Mouse (Mus musculus) embryonic facial prominence, embryonic 15.5 days (tissue): ENCODE measurements around the gene Cass4. TPM values are rescaled to one million over a fixed set of nuclear protein-coding genes. Genes with fewer than 3 reads are reported as not detected.
A peak's percentile ranks its signal among the peaks of the same experiment; 100 is the strongest.

ENCODE experiments used
- ATAC-seq: fragments of 200-750 bp; cut with Nextera tagmentation; 2 replicates; pipeline ENCODE4 v1.8.0; 2017; ENCODE audit warnings: low read depth, moderate TSS enrichment; ENCODE audit not compliant: insufficient number of reproducible peaks, low FRiP score, low TSS enrichment
- H3K27ac ChIP-seq: fragments of 300-500 bp; sonication (generic); replicated peaks from 2 replicates; pipeline ENCODE4 v1.5.1; 2015; ENCODE audit warnings: mild to moderate bottlenecking, inconsistent platforms
- H3K27me3 ChIP-seq: fragments of 300-500 bp; sonication (generic); 2 replicates; pipeline ENCODE4 v1.6.1; 2015; ENCODE audit warnings: inconsistent platforms
- H3K36me3 ChIP-seq: fragments of 300-500 bp; sonication (generic); 2 replicates; pipeline ENCODE4 v1.6.1; 2015; ENCODE audit warnings: mild to moderate bottlenecking, inconsistent platforms
- H3K4me1 ChIP-seq: fragments of 300-500 bp; sonication (generic); 2 replicates; pipeline ENCODE4 v1.6.1; 2015; ENCODE audit warnings: inconsistent platforms
- H3K4me2 ChIP-seq: fragments of 300-500 bp; sonication (generic); replicated peaks from 2 replicates; pipeline ENCODE4 v1.6.1; 2015; ENCODE audit warnings: mild to moderate bottlenecking, inconsistent platforms
- H3K4me3 ChIP-seq: fragments of 300-500 bp; sonication (generic); replicated peaks from 2 replicates; pipeline ENCODE4 v1.5.1; 2015; ENCODE audit warnings: mild to moderate bottlenecking, inconsistent platforms
- H3K9ac ChIP-seq: fragments of 300-500 bp; sonication (generic); 2 replicates; pipeline ENCODE4 v1.6.1; 2015; ENCODE audit warnings: inconsistent platforms
- H3K9me3 ChIP-seq: fragments of 300-500 bp; sonication (generic); replicated peaks from 2 replicates; pipeline ENCODE4 v1.6.1; 2016; ENCODE audit warnings: inconsistent platforms
- WGBS: fragments of 180-500 bp; shearing (Covaris S2); methylation state at CpG from one replicate; pipeline ENCODE4 v1.1.7; 2015; 5-methylcytosine and 5-hydroxymethylcytosine counted together
- polyA plus RNA-seq: library from polyadenylated mRNA; unstranded; fragments of >200 nt; fragmentation: Nextera tagmentation; extraction: Ambion mirVana; gene quantifications from 2 replicates; pipeline ENCODE4 v1.2.1, GENCODE M21; 2015

The Cass4 gene
- polyA plus RNA-seq, 1 experiment from 2014 or later = 1.1 TPM

GRCm38 (mm10) chr2:172411091-172411490 lies 17.5 kb downstream of the Cass4 start:
- Histone ChIP-seq H3K36me3 (no peaks in the 10 kb centered on the region), H3K27me3 (no peaks in the 10 kb centered on the region), H3K4me3 (no peak overlapping the region), H3K9me3 (no peaks in the 10 kb centered on the region), H3K27ac (no peak overlapping the region), H3K4me2 (no peak overlapping the region), H3K9ac (no peak overlapping the region), H3K4me1 (peaks cover 6% of the 10 kb centered on the region; the same call in 1 of the 2 replicates)
- WGBS = 71% methylated on average over 11 of the region's 11 CpGs
- ATAC-seq = peak; percentile 32; the same call in 1 of the 2 replicates

GRCm38 (mm10) chr2:172412454-172412853 lies 18.9 kb downstream of the Cass4 start:
- ATAC-seq = peak; percentile 58; the same call in 1 of the 2 replicates
- Histone ChIP-seq H3K9me3 (no peaks in the 10 kb centered on the region), H3K27ac (no peak overlapping the region), H3K27me3 (no peaks in the 10 kb centered on the region), H3K9ac (no peak overlapping the region), H3K4me3 (no peak overlapping the region), H3K4me2 (peak overlapping the region; percentile 23; the same call in 1 of the 2 replicates), H3K36me3 (no peaks in the 10 kb centered on the region), H3K4me1 (peaks cover 6% of the 10 kb centered on the region; the same call in 1 of the 2 replicates)
- WGBS = 2% methylated on average over 9 of the region's 9 CpGs

- H3K4me3 ChIP-seq = no peak overlapping the region
- no peak for ATAC-seq
- H3K4me1 ChIP-seq = peaks cover 6% of the 10 kb centered on the region; the same call in 1 of the 2 replicates
- no peak overlapping the region for H3K27ac ChIP-seq
- H3K9ac ChIP-seq = no peak overlapping the region
- H3K4me2 ChIP-seq = no peak overlapping the region
- WGBS = 22% methylated on average over 4 of the region's 4 CpGs
- H3K36me3 ChIP-seq = no peaks in the 10 kb centered on the region
- no peaks in the 10 kb centered on the region for H3K9me3 ChIP-seq
- H3K27me3 ChIP-seq = no peaks in the 10 kb centered on the region
Observed at GRCm38 (mm10) chr2:172413273-172413672, 19.7 kb downstream of the Cass4 start.

- Histone ChIP-seq H3K36me3 (no peaks in the 10 kb centered on the region), H3K9me3 (no peaks in the 10 kb centered on the region), H3K4me3 (no peak overlapping the region), H3K27me3 (no peaks in the 10 kb centered on the region), H3K9ac (no peak overlapping the region), H3K4me2 (no peak overlapping the region), H3K4me1 (peaks cover 6% of the 10 kb centered on the region; the same call in 1 of the 2 replicates), H3K27ac (no peak overlapping the region)
- ATAC-seq = no peak
- 55% methylated on average over 5 of the region's 5 CpGs for WGBS
Observed at GRCm38 (mm10) chr2:172413894-172414293, 20.3 kb downstream of the Cass4 start.

- no peaks in the 10 kb centered on the region for H3K36me3 ChIP-seq
- H3K9ac ChIP-seq = no peak overlapping the region
- H3K4me2 ChIP-seq = no peak overlapping the region
- no peaks in the 10 kb centered on the region for H3K9me3 ChIP-seq
- ATAC-seq = no peak
- H3K27me3 ChIP-seq = no peaks in the 10 kb centered on the region
- WGBS = 63% methylated on average over 12 of the region's 12 CpGs
- H3K4me1 ChIP-seq = peaks cover 6% of the 10 kb centered on the region; the same call in 1 of the 2 replicates
- no peak overlapping the region for H3K4me3 ChIP-seq
- H3K27ac ChIP-seq = no peak overlapping the region
Observed at GRCm38 (mm10) chr2:172416218-172416617, 22.6 kb downstream of the Cass4 start.

GRCm38 (mm10) chr2:172416876-172417275 lies 23.3 kb downstream of the Cass4 start:
- Histone ChIP-seq H3K4me3 (no peak overlapping the region), H3K9ac (no peak overlapping the region), H3K27ac (no peak overlapping the region), H3K4me1 (peaks cover 6% of the 10 kb centered on the region; the same call in 1 of the 2 replicates), H3K9me3 (no peaks in the 10 kb centered on the region), H3K36me3 (no peaks in the 10 kb centered on the region), H3K27me3 (no peaks in the 10 kb centered on the region), H3K4me2 (no peak overlapping the region)
- no peak for ATAC-seq
- WGBS = 85% methylated on average over 5 of the region's 5 CpGs

- peaks cover 3% of the 10 kb centered on the region; the same call in 1 of the 2 replicates for H3K4me1 ChIP-seq
- H3K9me3 ChIP-seq = no peaks in the 10 kb centered on the region
- H3K27me3 ChIP-seq = no peaks in the 10 kb centered on the region
- no peak overlapping the region for H3K4me2 ChIP-seq
- WGBS = 81% methylated on average over 5 of the region's 5 CpGs
- H3K27ac ChIP-seq = no peak overlapping the region
- no peak overlapping the region for H3K4me3 ChIP-seq
- no peaks in the 10 kb centered on the region for H3K36me3 ChIP-seq
- H3K9ac ChIP-seq = no peak overlapping the region
- ATAC-seq = no peak
Observed at GRCm38 (mm10) chr2:172418208-172418607, 24.6 kb downstream of the Cass4 start.

- H3K4me2 ChIP-seq = no peak overlapping the region
- H3K36me3 ChIP-seq = no peaks in the 10 kb centered on the region
- H3K4me3 ChIP-seq = no peak overlapping the region
- H3K27ac ChIP-seq = no peak overlapping the region
- H3K4me1 ChIP-seq = no peaks in the 10 kb centered on the region
- 77% methylated on average over 1 of the region's 1 CpGs for WGBS
- H3K27me3 ChIP-seq = 0 out of 2 replicates have a peak, but pooled peaks cover 4% of the 10 kb centered on the region
- ATAC-seq = no peak
- H3K9me3 ChIP-seq = no peaks in the 10 kb centered on the region
- H3K9ac ChIP-seq = no peak overlapping the region
Observed at GRCm38 (mm10) chr2:172430609-172431008, 37.0 kb downstream of the Cass4 start.

- Histone ChIP-seq H3K9ac (no peak overlapping the region), H3K27ac (no peak overlapping the region), H3K4me2 (no peak overlapping the region), H3K4me3 (no peak overlapping the region), H3K4me1 (no peaks in the 10 kb centered on the region), H3K36me3 (no peaks in the 10 kb centered on the region), H3K27me3 (0 out of 2 replicates have a peak, but pooled peaks cover 4% of the 10 kb centered on the region), H3K9me3 (no peaks in the 10 kb centered on the region)
- no peak for ATAC-seq
- 56% methylated on average over 5 of the region's 5 CpGs for WGBS
Observed at GRCm38 (mm10) chr2:172433746-172434145, 40.2 kb downstream of the Cass4 start.

- no peak overlapping the region for H3K4me2 ChIP-seq
- no peak overlapping the region for H3K9ac ChIP-seq
- no peak for ATAC-seq
- no peaks in the 10 kb centered on the region for H3K9me3 ChIP-seq
- 53% methylated on average over 16 of the region's 16 CpGs for WGBS
- no peak overlapping the region for H3K27ac ChIP-seq
- peaks cover 21% of the 10 kb centered on the region for H3K4me1 ChIP-seq
- no peak overlapping the region for H3K4me3 ChIP-seq
- H3K36me3 ChIP-seq = no peaks in the 10 kb centered on the region
- no peaks in the 10 kb centered on the region for H3K27me3 ChIP-seq
Observed at GRCm38 (mm10) chr2:172437371-172437952, 43.9 kb downstream of the Cass4 start.

- WGBS = 2% methylated on average over 35 of the region's 35 CpGs
Observed at GRCm38 (mm10) chr2:172439843-172440639, 46.4 kb downstream of the Cass4 start, which contains the start of gene Rtf2. Gene Rtf2, plus strand, starts transcription at chr2:172440556.

More at GRCm38 (mm10) chr2:172439843-172440639, 46.4 kb downstream of the Cass4 start, which contains the start of gene Rtf2:
- peak within 1 kb of the TSS; percentile 85 for H3K27ac ChIP-seq
- peaks cover 6% of the 10 kb centered on the region; the same call in 1 of the 2 replicates for H3K36me3 ChIP-seq
- ATAC-seq = peak; percentile 94
- peak within 1 kb of the TSS; percentile 60 for H3K4me2 ChIP-seq
- peak within 1 kb of the TSS; percentile 78 for H3K4me3 ChIP-seq
- H3K4me1 ChIP-seq = peaks cover 21% of the 10 kb centered on the region
- H3K9ac ChIP-seq = peak within 1 kb of the TSS; percentile 63
- no peaks in the 10 kb centered on the region for H3K9me3 ChIP-seq
- no peaks in the 10 kb centered on the region for H3K27me3 ChIP-seq
